Mouse (Mus musculus) C2C12 (cell line): ENCODE data around the gene Stox2.
"Not testable (repeated sequence)": the region's sequence is repeated elsewhere in the genome, so short reads cannot be mapped to it uniquely, and the experiment has no call there.

Experiments
- CTCF ChIP-seq: IDR thresholded peaks from one replicate; pipeline ENCODE4 v1.5.1; 2011; ENCODE audit not compliant: control insufficient read depth, insufficient read depth, insufficient read length
- FOSL1 ChIP-seq: IDR thresholded peaks from one replicate; pipeline ENCODE4 v1.8.0; 2011; ENCODE audit warnings: mild to moderate bottlenecking, low read length; ENCODE audit not compliant: poor library complexity, insufficient read depth, severe bottlenecking
- MAX ChIP-seq: IDR thresholded peaks from one replicate; pipeline ENCODE4 v1.6.1; 2011; ENCODE audit warnings: mild to moderate bottlenecking, control low read depth
- MYOD1 ChIP-seq: IDR thresholded peaks from one replicate; pipeline ENCODE4 v1.6.1; 2011; ENCODE audit warnings: low read depth; ENCODE audit not compliant: control insufficient read depth, insufficient read length
- MYOG ChIP-seq: IDR thresholded peaks from one replicate; pipeline ENCODE4 v1.6.1; 2011; ENCODE audit not compliant: control insufficient read depth, insufficient read length; ENCODE audit errors: extremely low read depth
- USF1 ChIP-seq: IDR thresholded peaks from one replicate; pipeline ENCODE4 v1.6.1; 2011; ENCODE audit warnings: low read depth, mild to moderate bottlenecking, control low read depth, moderate library complexity

GRCm38 (mm10) chr8:47414258-47414525 is 32.0 kb downstream of the Stox2 start:
- TF ChIP-seq MYOD1, CTCF, MYOG, USF1, MAX, FOSL1: not testable (repeated sequence)
